Mouse (Mus musculus) hindbrain, embryonic 10.5 days (tissue): ENCODE results near the gene Zfp459. TPM values are rescaled to one million over a fixed set of nuclear protein-coding genes. Genes with fewer than 3 reads are reported as not detected.
"Not testable (repeated sequence)": the region's sequence is repeated elsewhere in the genome, so short reads cannot be mapped to it uniquely, and the experiment has no call there.

Experiments
- DNase-seq: peaks from one replicate; pipeline ENCODE4 v3.0.0-alpha.2; 2017; ENCODE audit warnings: low spot score
- H3K27ac ChIP-seq: fragments of 300-500 bp; sonication (generic); 2 replicates; pipeline ENCODE4 v1.5.1; 2016; ENCODE audit warnings: mild to moderate bottlenecking, moderate library complexity
- H3K27me3 ChIP-seq: fragments of 300-500 bp; sonication (generic); 2 replicates; pipeline ENCODE4 v1.6.1; 2016; ENCODE audit warnings: mild to moderate bottlenecking; ENCODE audit not compliant: poor library complexity, insufficient read depth, severe bottlenecking
- H3K36me3 ChIP-seq: fragments of 300-500 bp; sonication (generic); 2 replicates; pipeline ENCODE4 v1.6.1; 2016; ENCODE audit warnings: mild to moderate bottlenecking, moderate library complexity
- H3K4me1 ChIP-seq: fragments of 300-500 bp; sonication (generic); replicated peaks from 2 replicates; pipeline ENCODE4 v1.6.1; 2016; ENCODE audit warnings: mild to moderate bottlenecking
- H3K4me3 ChIP-seq: fragments of 300-500 bp; sonication (generic); 2 replicates; pipeline ENCODE4 v1.5.1; 2016; ENCODE audit warnings: mild to moderate bottlenecking, moderate library complexity
- H3K9me3 ChIP-seq: fragments of 300-500 bp; sonication (generic); 2 replicates; pipeline ENCODE4 v1.6.1; 2016; ENCODE audit warnings: mild to moderate bottlenecking, moderate library complexity
- WGBS: fragments of 180-500 bp; shearing (Covaris S2); methylation state at CpG from one replicate; pipeline ENCODE4 v1.1.7; 2016; 5-methylcytosine and 5-hydroxymethylcytosine counted together
- polyA plus RNA-seq: library from polyadenylated mRNA; unstranded; fragments of >200 nt; fragmentation: Nextera tagmentation; extraction: Ambion mirVana; gene quantifications from 2 replicates; pipeline ENCODE4 v1.2.1, GENCODE M21; 2016

The Zfp459 gene
- polyA plus RNA-seq, 1 experiment from 2014 or later: 0.92 TPM

DNA sequence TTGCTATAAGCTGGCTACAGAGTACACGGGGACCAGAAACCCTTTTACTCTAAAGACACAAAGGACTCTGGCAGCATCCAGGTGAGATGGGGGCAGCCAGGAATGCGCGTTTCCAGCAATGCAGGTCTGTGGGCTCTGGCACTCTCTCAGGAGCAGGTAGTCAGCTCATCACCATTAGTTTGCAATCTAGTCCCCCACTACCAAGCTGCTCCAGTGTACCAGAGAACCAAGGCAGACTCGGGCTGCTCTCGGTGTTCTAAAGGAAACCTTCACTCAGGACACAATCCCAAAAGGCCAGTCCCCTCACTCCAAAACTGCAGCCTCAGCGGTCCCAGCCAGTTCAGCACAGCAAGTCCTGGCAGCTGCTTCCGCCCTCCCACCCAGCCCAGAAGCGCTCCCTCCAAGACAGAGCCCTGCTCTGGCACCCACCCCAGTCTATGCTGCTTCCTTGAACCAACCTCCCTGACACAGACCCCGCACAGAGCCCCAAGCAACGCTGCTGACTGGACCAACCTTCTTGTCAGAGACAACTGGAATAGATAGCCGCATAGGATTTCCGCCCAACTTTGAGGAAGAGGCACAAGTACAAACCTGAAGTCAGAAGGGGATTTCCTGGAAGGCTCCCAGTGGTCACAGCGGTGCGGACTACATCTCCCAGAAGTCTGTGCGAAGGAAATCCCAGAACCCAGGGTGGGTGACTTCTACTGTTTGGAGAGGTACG is 21.9 kb downstream of the Zfp459 start, which contains the start of gene Zfp429:
Gene Zfp429, minus strand, starts transcription at position 637 of the 721 bp plus-strand sequence.
- H3K9me3 ChIP-seq, H3K36me3 ChIP-seq, H3K4me1 ChIP-seq, H3K27me3 ChIP-seq: not testable (repeated sequence)
- peak; percentile 69 for DNase-seq
- peak within 1 kb of the TSS; percentile 79 for H3K27ac ChIP-seq
- H3K4me3 ChIP-seq: peak within 1 kb of the TSS; percentile 69
- 3% methylated on average over 16 of the region's 16 CpGs for WGBS

DNA sequence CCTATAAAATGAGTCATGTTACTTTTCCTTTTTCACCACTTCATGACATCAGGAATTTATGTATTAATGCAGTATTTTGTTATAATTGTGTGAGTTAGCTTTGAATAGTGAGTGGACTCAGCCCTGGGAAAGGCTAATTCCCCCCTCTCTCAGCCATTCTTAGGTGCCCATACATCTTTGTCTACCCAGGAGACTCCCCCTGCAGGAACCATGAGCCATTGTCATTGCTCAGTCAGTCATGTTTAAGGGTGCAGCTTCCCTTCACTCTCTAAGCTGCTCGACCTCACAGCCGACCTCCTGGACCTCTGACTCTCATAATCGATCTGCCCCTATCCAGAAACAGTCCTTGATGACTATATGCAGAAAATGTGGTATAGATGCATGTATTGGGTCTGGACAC is 45.0 kb downstream of the Zfp459 start:
- H3K4me1 ChIP-seq, H3K36me3 ChIP-seq, DNase-seq, H3K9me3 ChIP-seq, H3K27ac ChIP-seq, H3K4me3 ChIP-seq, H3K27me3 ChIP-seq: not testable (repeated sequence)
- WGBS: 68% methylated on average over 3 of the region's 3 CpGs

- not testable (repeated sequence) for H3K36me3 ChIP-seq, H3K9me3 ChIP-seq, H3K27me3 ChIP-seq, H3K4me1 ChIP-seq
- Histone ChIP-seq H3K27ac (peak within 1 kb of the TSS; percentile 40; the same call in 1 of the 2 replicates), H3K4me3 (peak within 1 kb of the TSS; percentile 51)
- 24% methylated on average over 15 of the region's 15 CpGs for WGBS
- DNase-seq: peak; percentile 59
Observed at GRCm38 (mm10) chr13:67375050-67375911, 45.9 kb downstream of the Zfp459 start, which contains the start of the genes Gm28041 and Zfp456. Gene Gm28041, minus strand, starts transcription at chr13:67375733. Gene Zfp456, minus strand, starts transcription at chr13:67375810.

- no peaks in the 10 kb centered on the region for H3K9me3 ChIP-seq
- no peaks in the 10 kb centered on the region for H3K36me3 ChIP-seq
- H3K4me1 ChIP-seq: peaks cover 14% of the 10 kb centered on the region
- H3K4me3 ChIP-seq: peak within 1 kb of the TSS; percentile 67
- under 1% methylated on average over 15 of the region's 15 CpGs for WGBS
- peak; percentile 83 for DNase-seq
- no peaks in the 10 kb centered on the region for H3K27me3 ChIP-seq
- peak within 1 kb of the TSS; percentile 86 for H3K27ac ChIP-seq
Observed at GRCm38 (mm10) chr13:67360131-67360744, 61.0 kb downstream of the Zfp459 start, which contains the start of the genes Gm28044 and Zfp953. Gene Gm28044, minus strand, starts transcription at chr13:67360536. Gene Zfp953, minus strand, starts transcription at chr13:67360605.

Other genes starting within 250 kb of the Zfp459 start
- gene Rsl1, start 248.2 kb downstream of the Zfp459 start, polyA plus RNA-seq: 5.5 and 6.0 TPM in 2 replicates
- gene Zfp455, start 226.9 kb downstream of the Zfp459 start, polyA plus RNA-seq: 0.78 and 0.97 TPM in 2 replicates
- gene Zfp458, start 143.0 kb downstream of the Zfp459 start, polyA plus RNA-seq: 1.5 and 2.0 TPM in 2 replicates
- 0.27 and 0.52 TPM in 2 replicates for gene Zfp457, start 114.9 kb downstream of the Zfp459 start, polyA plus RNA-seq
- 1.1 and 1.5 TPM in 2 replicates for gene Zfp595, start 88.8 kb downstream of the Zfp459 start, polyA plus RNA-seq
- not detected in 2 replicates for gene Gm28044, start 60.9 kb downstream of the Zfp459 start, polyA plus RNA-seq
- 0.68 and 0.69 TPM in 2 replicates for gene Zfp953, start 60.8 kb downstream of the Zfp459 start, polyA plus RNA-seq
- not detected in 2 replicates for gene Gm28041, start 45.7 kb downstream of the Zfp459 start, polyA plus RNA-seq
- gene Zfp456, start 45.6 kb downstream of the Zfp459 start, polyA plus RNA-seq: 0.73 and 0.93 TPM in 2 replicates
- 3.7 and 5.9 TPM in 2 replicates for gene Zfp429, start 21.6 kb downstream of the Zfp459 start, polyA plus RNA-seq
- 5.7 and 7.2 TPM in 2 replicates for gene Zfp874a, start 30.2 kb upstream of the Zfp459 start, polyA plus RNA-seq
- 1.4 and 1.5 TPM in 2 replicates for gene Zfp874b, start 62.8 kb upstream of the Zfp459 start, polyA plus RNA-seq
- gene Zfp58, start 79.1 kb upstream of the Zfp459 start, polyA plus RNA-seq: 12.9 and 14.2 TPM in 2 replicates
- gene Gm26965, start 104.7 kb upstream of the Zfp459 start, polyA plus RNA-seq: not detected in 2 replicates
- 26.5 and 26.6 TPM in 2 replicates for gene Zfp87, start 104.8 kb upstream of the Zfp459 start, polyA plus RNA-seq
- gene Zfp748, start 132.4 kb upstream of the Zfp459 start, polyA plus RNA-seq: 15.1 and 15.4 TPM in 2 replicates
- 2.2 and 3.5 TPM in 2 replicates for gene Zfp729b, start 188.3 kb upstream of the Zfp459 start, polyA plus RNA-seq
- gene Gm49345, start 216.4 kb upstream of the Zfp459 start, polyA plus RNA-seq: not detected in 2 replicates
- gene Zfp729a, start 216.4 kb upstream of the Zfp459 start, polyA plus RNA-seq: 1.5 and 2.2 TPM in 2 replicates